14 mouse cellular contexts compared by ENCODE assay signal in genomic region chr11:96928088-96928487, GRCm38 (mm10). TPM values are rescaled to one million over a fixed set of nuclear protein-coding genes. Genes with fewer than 3 reads are reported as not detected.
DNase-seq lines count a peak whose midpoint lies in the region; ATAC-seq and TF ChIP-seq lines count a peak whose summit lies in the region.
"Had no signal": no experiment of that assay in that cellular context is flagged by ENCODE, and none has a peak within 500 bp of the region (broad histone marks: within the 10 kb centered on the region; RNA-seq: fewer than 3 reads in every experiment).

Prr15l (plus strand) TSS chr11:96928104.

- peaks cover 30% of the 10 kb centered on the region for H3K27me3 ChIP-seq in limb, embryonic 13.5 days
- H3K27me3 ChIP-seq in limb, embryonic 10.5 days (ENCODE audit: low read depth, poor library complexity, severe bottlenecking), result peaks cover 47% of the 10 kb centered on the region
- no peaks in the 10 kb centered on the region; the same call in 1 of the 2 replicates for H3K27me3 ChIP-seq in embryonic facial prominence, embryonic 11.5 days (ENCODE audit: control insufficient read depth, insufficient read depth, low read length)
- peaks cover 3% of the 10 kb centered on the region; the same call in 1 of the 2 replicates for H3K27me3 ChIP-seq in intestine, embryonic 14.5 days (replicated peaks; ENCODE audit: control insufficient read depth, insufficient read depth, low read length)
- no peaks in the 10 kb centered on the region for H3K27me3 ChIP-seq in lung, postnatal 0 days (replicated peaks; ENCODE audit: insufficient read depth, low read length)

- 49% methylated on average over 2 of the region's 2 CpGs for WGBS in limb, embryonic 13.5 days
- WGBS in limb, embryonic 10.5 days, result 63% methylated on average over 2 of the region's 2 CpGs
- WGBS in embryonic facial prominence, embryonic 11.5 days, result 62% methylated on average over 2 of the region's 2 CpGs
- WGBS in intestine, embryonic 14.5 days, result 60% methylated on average over 2 of the region's 2 CpGs
- WGBS in lung, postnatal 0 days, result 21% methylated on average over 2 of the region's 2 CpGs

- H3K4me3 ChIP-seq in limb, embryonic 13.5 days, result no peak within 1 kb of the TSS
- H3K4me3 ChIP-seq in limb, embryonic 10.5 days, result no peak within 1 kb of the TSS
- no peak within 1 kb of the TSS for H3K4me3 ChIP-seq in embryonic facial prominence, embryonic 11.5 days (ENCODE audit: low read depth, low read length)
- H3K4me3 ChIP-seq in intestine, embryonic 14.5 days (ENCODE audit: low read depth, low read length), result no peak within 1 kb of the TSS; the same call in 1 of the 2 replicates
- peak within 1 kb of the TSS; percentile 43; the same call in 1 of the 2 replicates for H3K4me3 ChIP-seq in lung, postnatal 0 days (ENCODE audit: low read depth, low read length)
- H3K4me3 ChIP-seq: forebrain, embryonic 13.5 days; midbrain, embryonic 10.5 days had no signal

- no peak within 1 kb of the TSS for H3K9ac ChIP-seq in limb, embryonic 13.5 days
- no peak within 1 kb of the TSS for H3K9ac ChIP-seq in embryonic facial prominence, embryonic 11.5 days (replicated peaks; ENCODE audit: low read length)
- no peak within 1 kb of the TSS for H3K9ac ChIP-seq in intestine, embryonic 14.5 days (ENCODE audit: low read length)
- H3K9ac ChIP-seq in lung, postnatal 0 days (replicated peaks; ENCODE audit: low read depth), result no peak within 1 kb of the TSS
- H3K9ac ChIP-seq: forebrain, embryonic 13.5 days had no signal

- ATAC-seq in limb, embryonic 13.5 days (ENCODE audit: low FRiP score, low read depth), result no peak
- ATAC-seq in embryonic facial prominence, embryonic 11.5 days (replicated peaks; ENCODE audit: insufficient number of reproducible peaks, low FRiP score, low TSS enrichment, low read depth), result no peak
- ATAC-seq in intestine, embryonic 14.5 days (replicated peaks; ENCODE audit: low FRiP score, low TSS enrichment, low read depth), result no peak
- no peak for ATAC-seq in lung, postnatal 0 days
- ATAC-seq in erythroblast, adult 5-6 weeks (replicated peaks; ENCODE audit: low FRiP score, poor library complexity, severe bottlenecking), result no peak
- ATAC-seq: forebrain, embryonic 13.5 days; hindbrain, embryonic 16.5 days had no signal

- 0 out of 2 replicates have a peak within 1 kb of the TSS, but pooled peaks have one; percentile 9 for H3K4me2 ChIP-seq in limb, embryonic 13.5 days (replicated peaks)
- H3K4me2 ChIP-seq in embryonic facial prominence, embryonic 11.5 days (ENCODE audit: low read depth, low read length), result no peak within 1 kb of the TSS
- peak within 1 kb of the TSS; percentile 41 for H3K4me2 ChIP-seq in intestine, embryonic 14.5 days (ENCODE audit: low read length)
- peak within 1 kb of the TSS; percentile 56 for H3K4me2 ChIP-seq in lung, postnatal 0 days (replicated peaks; ENCODE audit: low read depth, low read length)
- H3K4me2 ChIP-seq: forebrain, embryonic 13.5 days had no signal

- TF ChIP-seq EP300 in lung, postnatal 0 days (IDR thresholded peaks at IDR 0.05), result no peak

- no peaks in the 10 kb centered on the region for H3K36me3 ChIP-seq in limb, embryonic 13.5 days
- no peaks in the 10 kb centered on the region for H3K36me3 ChIP-seq in limb, embryonic 10.5 days
- no peaks in the 10 kb centered on the region for H3K36me3 ChIP-seq in embryonic facial prominence, embryonic 11.5 days (replicated peaks; ENCODE audit: control insufficient read depth, insufficient read depth, low read depth, low read length)
- H3K36me3 ChIP-seq in intestine, embryonic 14.5 days (ENCODE audit: control insufficient read depth, insufficient read depth, low read length), result no peaks in the 10 kb centered on the region
- no peaks in the 10 kb centered on the region for H3K36me3 ChIP-seq in lung, postnatal 0 days (ENCODE audit: insufficient read depth, low read length)
- H3K36me3 ChIP-seq: midbrain, embryonic 10.5 days had no signal

- H3K9me3 ChIP-seq in limb, embryonic 13.5 days, result no peaks in the 10 kb centered on the region
- H3K9me3 ChIP-seq in limb, embryonic 10.5 days (replicated peaks), result no peaks in the 10 kb centered on the region
- H3K9me3 ChIP-seq in embryonic facial prominence, embryonic 11.5 days (replicated peaks; ENCODE audit: control insufficient read depth, low read length), result no peaks in the 10 kb centered on the region
- H3K9me3 ChIP-seq in intestine, embryonic 14.5 days (ENCODE audit: control insufficient read depth, low read length), result no peaks in the 10 kb centered on the region
- no peaks in the 10 kb centered on the region for H3K9me3 ChIP-seq in lung, postnatal 0 days (ENCODE audit: low read length)
- H3K9me3 ChIP-seq: forebrain, embryonic 13.5 days; midbrain, embryonic 10.5 days had no signal

- no peak for TF ChIP-seq CTCF in lung, postnatal 0 days (IDR thresholded peaks at IDR 0.05)

- no peak for DNase-seq in limb, embryonic 10.5 days (ENCODE audit: low spot score)
- DNase-seq in embryonic facial prominence, embryonic 11.5 days (ENCODE audit: low spot score), result no peak
- no peak for DNase-seq in intestine, embryonic 14.5 days (ENCODE audit: low spot score)
- no peak for DNase-seq in lung, postnatal 0 days (ENCODE audit: low spot score)
- DNase-seq in retina, postnatal 1 day, result no peak
- DNase-seq: adrenal gland, postnatal 14 days; gastrocnemius, postnatal 10 days; thymus, postnatal 25 days had no signal

- H3K27ac ChIP-seq in limb, embryonic 13.5 days, result no peak within 1 kb of the TSS
- H3K27ac ChIP-seq in limb, embryonic 10.5 days, result no peak within 1 kb of the TSS
- 0 out of 2 replicates have a peak within 1 kb of the TSS, but pooled peaks have one; percentile 4 for H3K27ac ChIP-seq in embryonic facial prominence, embryonic 11.5 days (replicated peaks; ENCODE audit: low read depth, low read length)
- H3K27ac ChIP-seq in intestine, embryonic 14.5 days (ENCODE audit: low read depth), result peak within 1 kb of the TSS; percentile 85
- peak within 1 kb of the TSS; percentile 92 for H3K27ac ChIP-seq in lung, postnatal 0 days (ENCODE audit: low read length)
- H3K27ac ChIP-seq: forebrain, embryonic 13.5 days; midbrain, embryonic 10.5 days had no signal

- H3K4me1 ChIP-seq in limb, embryonic 13.5 days, result peaks cover 19% of the 10 kb centered on the region
- H3K4me1 ChIP-seq in limb, embryonic 10.5 days, result peaks cover 23% of the 10 kb centered on the region
- H3K4me1 ChIP-seq in embryonic facial prominence, embryonic 11.5 days (ENCODE audit: control insufficient read depth, insufficient read depth, low read length), result no peaks in the 10 kb centered on the region
- 0 out of 2 replicates have a peak, but pooled peaks cover 3% of the 10 kb centered on the region for H3K4me1 ChIP-seq in intestine, embryonic 14.5 days (replicated peaks; ENCODE audit: control insufficient read depth, insufficient read depth, low read length)
- no peaks in the 10 kb centered on the region for H3K4me1 ChIP-seq in lung, postnatal 0 days (ENCODE audit: insufficient read depth, low read depth, low read length)
- H3K4me1 ChIP-seq: forebrain, embryonic 13.5 days had no signal

RNA-seq across cellular contexts. Expression of gene Prr15l, which starts in this region (rescaled TPM):
- polyA plus RNA-seq in limb, embryonic 13.5 days (2015; fragmentation: Nextera tagmentation; extraction: Ambion mirVana), result 0.60 and 0.97 TPM in 2 replicates
- 0.58 and 0.71 TPM in 2 replicates for polyA plus RNA-seq in limb, embryonic 10.5 days (2016; fragmentation: Nextera tagmentation; extraction: Ambion mirVana)
- 1.7 and 2.8 TPM in 2 replicates for polyA plus RNA-seq in embryonic facial prominence, embryonic 11.5 days (2014; fragmentation: Nextera tagmentation; extraction: Ambion mirVana)
- 56.8 and 62.5 TPM in 2 replicates for polyA plus RNA-seq in intestine, embryonic 14.5 days (2014; fragmentation: Nextera tagmentation; extraction: Ambion mirVana)
- 126 and 127 TPM in 2 replicates for polyA plus RNA-seq in lung, postnatal 0 days (2015; fragmentation: Nextera tagmentation; extraction: Ambion mirVana)
- total RNA-seq in erythroblast, adult 5-6 weeks (2015; ENCODE audit: low replicate concordance), result not detected in 2 replicates
- total RNA-seq in erythroblast, adult 5-6 weeks (2017; ENCODE audit: low replicate concordance), result 0.94 and 1.3 TPM in 2 replicates
- total RNA-seq: gastrocnemius, postnatal 10 days; layer of hippocampus, postnatal 10 days had no signal

Comparison
In these comparisons a context has a peak if more than half of its experiments do, and no peak if none do; other contexts are left out.
1. RNA of gene Prr15l (polyA plus RNA-seq): 126 to 127 TPM in lung, postnatal 0 days and 56.8 to 62.5 TPM in intestine, embryonic 14.5 days; 1.7 to 2.8 TPM in embryonic facial prominence, embryonic 11.5 days, 0.60 to 0.97 TPM in limb, embryonic 13.5 days and 0.58 to 0.71 TPM in limb, embryonic 10.5 days; every median in the first group is over 10 times any median in the second.
2. H3K27ac ChIP-seq: peak in embryonic facial prominence, embryonic 11.5 days (single experiment), intestine, embryonic 14.5 days (single experiment) and lung, postnatal 0 days (single experiment); none in limb, embryonic 13.5 days (single experiment) and limb, embryonic 10.5 days (single experiment).